Mouse (Mus musculus): ENCODE results near the gene Rabl6.
"Not testable (repeated sequence)": the region's sequence is repeated elsewhere in the genome, so short reads cannot be mapped to it uniquely, and the experiment has no call there.

Gene Rabl6

DNA sequence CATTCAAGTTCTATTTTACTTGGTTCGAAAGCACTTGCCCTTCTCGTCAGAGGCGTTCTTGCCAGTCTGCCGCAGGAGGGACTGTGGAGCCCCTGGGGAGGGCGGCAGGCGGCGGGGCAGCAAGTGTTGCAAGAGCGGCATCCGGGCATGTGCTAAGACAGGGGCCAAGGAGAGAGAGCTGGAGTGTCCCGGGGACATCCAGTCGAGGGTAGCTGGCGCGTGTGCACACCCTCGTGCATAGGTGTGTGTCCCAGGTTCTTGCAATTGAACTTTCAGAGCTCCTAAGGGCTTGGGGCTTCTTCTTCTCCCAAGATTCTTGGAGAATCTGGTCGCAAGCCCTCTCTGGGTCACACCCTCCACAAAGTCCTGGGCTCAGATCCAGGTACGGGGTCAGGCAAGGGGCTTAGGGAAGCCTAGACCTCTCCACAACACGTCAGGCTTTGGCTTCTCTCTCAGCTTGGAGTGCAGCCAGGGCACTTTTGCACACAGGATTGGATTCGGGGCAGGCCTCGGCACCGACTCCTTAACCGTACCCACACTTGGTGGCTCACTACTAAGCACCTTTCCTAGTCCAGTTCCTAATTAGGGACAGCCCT is 32.8 kb downstream of the Rabl6 start:
- DNase-seq (ENCODE audit: low read depth, low spot score), result no peak

DNA sequence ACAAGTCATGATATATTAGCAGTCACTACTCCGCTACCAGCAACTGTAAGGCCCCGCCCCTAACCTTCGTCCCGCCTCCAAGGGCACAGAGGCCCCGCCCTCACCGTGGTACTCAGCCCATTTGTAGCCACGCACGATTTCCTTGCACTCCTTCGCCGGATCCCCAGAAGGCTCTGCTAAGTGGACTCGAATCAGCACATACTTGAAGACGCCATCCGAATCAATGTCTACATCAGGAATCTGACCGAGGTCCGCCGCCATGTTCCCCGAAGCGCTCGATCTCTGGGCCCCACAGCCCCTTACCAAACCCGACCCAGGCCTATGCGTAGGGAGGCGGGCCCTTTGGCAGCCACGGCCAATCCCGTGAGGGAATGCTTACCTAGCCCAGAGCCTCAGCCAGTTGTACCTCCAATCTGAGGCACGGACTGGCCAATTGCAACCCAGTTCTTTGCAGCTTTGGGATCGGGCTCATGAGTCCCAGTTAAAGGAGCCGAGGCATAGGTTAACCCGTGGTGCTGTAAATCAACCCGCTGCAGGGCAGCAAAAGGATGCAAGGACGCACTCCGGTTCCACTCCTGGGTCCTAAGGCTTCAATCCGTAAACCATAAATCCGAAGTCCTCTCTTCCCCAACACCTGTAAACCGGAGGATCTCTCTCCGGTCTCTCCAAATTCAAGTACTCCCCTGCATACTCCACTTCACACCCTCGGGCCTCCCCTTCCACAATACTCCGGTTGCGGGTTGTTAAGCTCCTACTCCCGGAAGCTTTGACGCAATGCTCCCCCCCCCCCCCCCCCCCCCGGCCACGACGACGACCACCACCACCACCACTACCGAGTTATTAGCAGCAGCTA is 33.5 kb downstream of the Rabl6 start, which contains the start of the genes Mamdc4 and Phpt1:
Gene Mamdc4, minus strand, starts transcription at position 267 of the 853 bp plus-strand sequence.
Gene Phpt1, minus strand, starts transcription at position 646 of the 853 bp plus-strand sequence.
- peak; percentile 84 for DNase-seq (ENCODE audit: low read depth, low spot score)

DNA sequence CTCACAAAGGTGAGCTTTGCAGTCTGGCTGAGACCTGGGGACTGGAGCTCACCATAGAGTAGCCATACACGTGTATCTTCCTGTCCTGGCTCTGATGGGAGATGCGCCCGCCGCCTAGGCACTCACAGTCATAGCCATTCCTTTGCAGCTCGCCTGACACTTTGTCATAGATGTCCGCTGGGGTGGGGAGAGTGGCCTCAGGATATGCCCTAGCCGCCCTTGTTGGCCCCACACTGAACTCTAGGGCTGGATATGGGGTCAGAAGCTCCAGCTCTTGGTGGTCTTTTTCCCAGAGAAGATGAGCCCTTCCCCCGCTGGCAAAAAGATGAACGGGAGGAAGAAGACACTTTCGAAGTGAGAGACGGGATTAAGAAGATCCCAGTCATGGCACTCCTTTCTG is 34.2 kb downstream of the Rabl6 start:
- no peak for DNase-seq (ENCODE audit: low read depth, low spot score)

DNA sequence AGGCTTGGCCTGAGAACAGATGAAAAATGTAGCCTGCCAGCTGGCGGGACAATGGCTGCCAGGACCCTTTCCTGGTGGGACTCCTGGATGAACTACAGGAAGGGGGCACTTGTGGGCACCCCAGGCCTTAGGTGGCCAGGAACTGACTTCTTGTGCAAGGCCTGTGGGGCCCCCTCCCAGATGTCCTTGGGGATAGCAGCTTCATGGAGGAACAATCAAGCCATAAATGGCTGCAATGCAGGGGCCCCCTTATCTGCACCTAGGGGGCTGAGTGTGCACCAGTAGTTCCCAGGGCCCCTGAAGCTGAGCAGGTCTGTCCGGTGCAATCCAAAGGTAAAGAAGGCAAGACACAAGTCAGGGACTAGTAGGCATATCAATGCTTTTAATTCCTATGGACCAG is 35.3 kb downstream of the Rabl6 start:
- DNase-seq (ENCODE audit: low read depth, low spot score), result no peak

DNA sequence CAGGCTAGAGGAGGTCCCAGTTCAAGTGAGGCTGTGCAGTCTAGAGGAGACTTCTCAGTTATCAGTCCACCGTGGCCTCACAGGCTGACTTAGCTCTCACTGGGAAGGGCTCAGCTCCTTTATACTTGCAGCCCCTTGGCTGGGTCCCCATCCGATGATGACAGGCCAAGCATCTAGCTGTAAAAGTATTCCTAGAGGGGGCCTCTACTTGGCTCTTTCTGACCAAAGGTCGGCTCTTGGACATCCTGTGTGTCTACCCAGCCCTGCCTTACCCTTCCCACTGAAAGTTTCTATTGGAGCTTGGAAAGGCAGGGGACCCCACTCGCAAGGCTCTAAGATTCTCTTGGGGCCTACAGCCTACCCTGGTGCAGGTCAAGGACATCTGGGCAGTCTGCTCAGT is 37.1 kb downstream of the Rabl6 start:
- DNase-seq (ENCODE audit: low read depth, low spot score), result no peak

DNA sequence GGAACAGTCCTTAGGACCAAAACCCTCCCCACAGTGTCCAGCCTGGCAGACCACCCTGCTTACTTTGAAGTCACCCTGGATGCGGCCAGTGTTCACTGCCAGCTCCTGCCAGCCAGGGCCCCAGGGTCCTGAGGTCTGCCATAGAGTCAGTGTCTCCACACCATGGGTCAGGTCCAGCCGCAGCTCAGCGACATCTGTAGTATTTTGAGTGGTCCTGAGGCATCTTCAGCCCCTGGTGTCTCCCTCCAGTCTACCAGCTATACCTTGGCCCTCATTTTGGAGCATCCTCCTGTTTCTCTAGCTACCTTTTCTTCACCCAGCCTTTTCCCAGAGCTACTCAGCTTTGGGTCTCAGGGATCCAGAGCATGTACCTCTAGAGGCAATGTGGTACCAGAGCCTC is 39.0 kb downstream of the Rabl6 start:
- no peak for DNase-seq (ENCODE audit: low read depth, low spot score)

DNA sequence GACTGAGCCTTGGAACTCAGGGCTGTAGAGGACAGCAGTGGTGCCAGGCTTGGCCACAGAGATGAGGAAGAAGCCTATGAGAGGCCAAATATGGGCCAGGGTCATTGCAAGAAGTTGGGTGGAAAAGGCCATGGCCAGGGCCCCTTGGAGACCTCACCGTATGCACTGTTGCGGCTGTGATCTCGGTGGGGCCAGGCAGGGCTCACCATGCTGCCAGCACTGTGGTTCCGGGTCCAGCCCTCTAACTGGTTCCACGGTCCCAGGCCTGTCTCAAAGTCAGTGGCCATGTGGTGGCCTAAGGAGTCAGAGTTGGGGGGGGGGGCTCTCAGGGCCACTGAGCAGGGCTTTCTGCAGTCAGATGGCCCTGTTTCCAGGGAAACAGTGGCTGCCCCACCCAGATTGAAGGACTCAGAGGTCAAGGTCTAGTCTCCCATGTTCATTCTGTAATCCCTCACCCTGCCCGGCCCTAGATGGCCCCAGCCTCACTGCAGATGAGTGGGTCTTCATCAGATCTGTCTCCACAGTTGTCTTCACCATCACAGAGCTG is 39.8 kb downstream of the Rabl6 start:
- DNase-seq (ENCODE audit: low read depth, low spot score), result no peak

DNA sequence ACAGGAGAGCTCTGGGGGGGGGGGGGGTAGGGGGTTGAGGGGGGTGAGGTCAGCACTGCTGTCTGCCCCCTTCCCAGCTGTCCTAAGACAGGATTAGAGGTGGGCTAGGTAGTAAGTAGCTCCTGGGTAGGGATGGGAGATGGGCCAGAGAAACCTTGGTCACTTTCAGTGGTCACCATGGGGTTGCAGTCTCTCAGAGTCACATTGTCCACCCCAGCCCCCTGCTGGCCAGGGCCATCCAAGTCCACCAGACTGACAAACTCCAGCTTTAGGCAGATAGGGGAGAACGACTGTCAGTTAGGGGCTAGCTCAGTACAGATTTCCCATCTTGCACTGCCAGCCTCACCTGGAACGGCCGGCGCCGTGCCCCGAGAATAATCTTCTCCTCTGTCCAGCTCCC is 41.8 kb downstream of the Rabl6 start:
- DNase-seq (ENCODE audit: low read depth, low spot score), result no peak

DNA sequence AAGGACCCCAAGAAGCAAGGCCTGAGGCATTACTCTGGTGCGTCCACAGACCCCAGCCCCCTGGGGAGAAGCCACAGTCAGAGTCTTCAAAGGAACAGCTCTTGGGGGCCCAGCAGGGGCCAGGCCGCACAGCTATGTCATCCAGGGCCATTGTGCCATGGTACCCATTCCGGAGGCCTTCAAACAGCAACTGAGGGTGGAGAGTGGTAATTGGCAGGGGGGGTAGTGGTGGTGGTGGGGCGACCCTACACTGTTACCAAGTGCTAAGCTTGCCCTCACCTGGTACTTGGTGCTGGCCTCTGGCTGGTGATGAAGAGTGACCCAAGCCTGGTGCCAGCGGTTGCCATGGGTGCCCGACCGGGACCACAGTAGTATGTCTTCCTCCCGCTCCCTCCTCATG is 42.6 kb downstream of the Rabl6 start:
- no peak for DNase-seq (ENCODE audit: low read depth, low spot score)

DNA sequence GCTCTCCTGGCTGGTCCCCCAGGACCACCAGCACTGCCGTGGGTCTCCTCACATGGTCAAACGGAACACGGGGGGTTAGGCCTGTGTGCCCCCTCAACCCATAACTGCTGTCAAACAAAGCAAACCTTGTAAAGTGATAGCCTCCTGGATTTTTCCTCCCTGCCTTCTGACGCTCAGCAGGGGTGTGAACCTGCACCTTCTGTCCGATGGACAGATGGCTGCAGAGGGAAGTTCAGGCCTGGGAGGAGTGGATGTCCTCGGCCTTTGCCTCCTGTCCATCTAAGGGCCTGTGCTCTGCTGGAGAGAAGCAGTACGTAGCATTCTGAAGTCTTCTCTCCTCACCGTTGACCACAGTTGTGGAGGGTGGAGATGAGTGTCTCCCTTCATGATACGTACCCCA is 46.4 kb downstream of the Rabl6 start:
- no peak for DNase-seq (ENCODE audit: low read depth, low spot score)

DNA sequence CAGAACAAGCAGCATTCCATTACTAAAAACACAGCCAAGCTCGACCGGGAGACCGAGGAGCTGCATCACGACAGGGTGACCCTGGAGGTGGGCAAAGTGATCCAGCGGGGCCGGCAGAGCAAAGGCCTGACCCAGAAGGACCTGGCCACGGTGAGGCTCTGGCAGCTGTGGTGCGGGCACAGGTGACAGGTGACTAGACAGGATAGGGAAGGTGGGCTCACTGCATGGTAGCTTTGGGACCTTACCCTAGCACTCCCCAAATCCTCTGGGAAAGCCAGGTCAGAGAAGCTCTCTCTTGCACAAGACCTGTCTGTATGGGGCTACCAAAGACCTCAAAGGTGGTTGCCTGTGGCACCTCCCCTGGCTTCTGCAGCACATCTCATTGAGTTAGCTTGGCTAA is 47.8 kb downstream of the Rabl6 start:
- DNase-seq (ENCODE audit: low read depth, low spot score), result no peak

DNA sequence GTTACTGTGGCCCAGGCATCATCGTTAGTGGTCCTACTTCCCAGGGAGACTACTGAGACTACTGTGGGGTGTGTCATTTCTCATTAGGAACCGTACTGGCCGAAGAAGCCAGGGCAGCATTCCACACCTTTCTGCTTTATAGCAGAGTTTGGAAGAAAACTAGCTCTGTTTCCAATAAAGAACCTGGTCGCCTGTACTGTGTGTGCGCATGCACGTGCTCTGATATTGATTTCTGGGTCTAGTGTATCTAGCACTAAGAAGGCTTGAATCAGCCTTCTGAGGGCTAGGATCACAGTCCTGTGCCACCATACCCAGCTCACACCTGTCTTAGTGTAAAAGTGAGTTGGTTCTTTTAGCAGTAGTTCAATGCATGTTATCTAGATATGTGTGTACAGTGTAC is 49.5 kb downstream of the Rabl6 start:
- no peak for DNase-seq (ENCODE audit: low read depth, low spot score)

DNA sequence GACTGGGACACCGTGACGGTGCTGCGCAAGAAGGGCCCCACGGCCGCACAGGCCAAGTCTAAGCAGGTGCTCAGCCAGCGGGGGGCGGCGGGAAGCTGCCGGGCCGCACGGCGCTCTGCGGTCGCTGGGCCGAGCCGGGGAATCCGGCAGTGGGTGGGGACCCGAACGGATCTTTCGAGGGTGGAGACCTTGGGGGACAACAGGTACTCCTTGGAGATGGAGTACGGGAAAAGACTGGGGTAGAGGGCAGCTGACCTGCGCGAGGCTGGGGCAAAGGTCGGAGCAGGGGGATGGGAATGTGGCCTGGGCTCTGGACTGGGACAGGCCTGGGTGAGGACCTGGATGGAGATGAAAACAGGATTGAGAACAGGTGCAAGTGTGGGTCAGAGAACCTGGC is 50.4 kb downstream of the Rabl6 start:
- DNase-seq (ENCODE audit: low read depth, low spot score), result no peak

DNA sequence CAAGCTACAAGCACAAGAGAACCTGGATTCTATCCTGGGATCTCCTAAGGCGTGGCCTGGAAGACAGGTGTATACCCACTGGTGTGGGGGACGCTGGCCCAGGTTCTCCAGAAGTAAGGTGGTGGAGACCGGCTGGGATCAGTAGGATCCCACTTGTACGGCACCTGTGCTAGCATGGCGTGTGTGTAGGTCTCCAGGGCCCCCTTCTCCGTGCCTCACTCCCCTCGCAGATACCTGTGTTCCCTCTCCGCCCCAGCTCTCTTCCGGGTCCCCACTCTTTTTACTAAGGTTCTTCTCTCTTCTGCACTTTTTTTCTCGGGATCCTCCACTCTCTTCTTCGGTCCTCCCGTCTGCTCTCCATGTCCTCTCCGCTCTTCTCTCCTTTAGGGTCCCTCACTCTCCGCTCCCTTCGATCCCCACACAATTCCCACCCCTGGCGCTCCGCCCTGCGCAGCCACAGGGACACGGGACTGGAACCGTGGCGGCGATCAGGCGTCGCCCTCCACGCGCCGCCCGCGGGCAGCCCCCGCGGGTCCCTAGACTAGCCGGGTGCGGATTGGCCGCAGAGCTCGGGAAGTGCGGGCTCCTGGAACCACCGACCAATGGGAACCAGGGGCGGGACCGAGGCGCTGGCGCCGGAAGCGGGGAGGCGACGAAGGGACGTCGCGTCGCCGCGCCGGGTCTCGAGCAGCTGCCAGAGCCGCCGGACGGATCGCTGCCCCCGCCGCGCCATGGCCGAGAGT is 50.9 kb downstream of the Rabl6 start, which contains the start of gene Edf1:
Gene Edf1, plus strand, starts transcription at position 627 of the 743 bp plus-strand sequence.
- DNase-seq (ENCODE audit: low read depth, low spot score), result peak; percentile 86

DNA sequence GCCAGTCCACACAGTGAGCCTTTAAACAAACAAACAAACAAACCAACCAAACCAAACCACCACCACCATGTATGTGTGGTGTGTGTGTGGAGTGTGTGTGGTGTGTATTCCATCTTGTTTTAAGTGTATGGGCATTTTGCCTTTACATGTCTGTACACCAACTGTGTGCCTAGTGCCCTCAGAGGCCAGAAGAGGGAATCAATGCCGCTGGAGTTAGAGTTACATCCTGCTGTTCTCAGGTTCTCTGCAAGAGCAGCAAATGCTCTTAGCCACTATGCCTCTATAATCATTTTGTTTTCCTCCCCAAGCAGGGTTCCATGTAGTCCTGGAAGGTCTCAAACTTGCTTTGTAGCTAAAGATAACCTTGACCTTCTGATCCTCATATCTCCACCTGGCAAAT is 52.0 kb downstream of the Rabl6 start:
- no peak for DNase-seq (ENCODE audit: low read depth, low spot score)

DNA sequence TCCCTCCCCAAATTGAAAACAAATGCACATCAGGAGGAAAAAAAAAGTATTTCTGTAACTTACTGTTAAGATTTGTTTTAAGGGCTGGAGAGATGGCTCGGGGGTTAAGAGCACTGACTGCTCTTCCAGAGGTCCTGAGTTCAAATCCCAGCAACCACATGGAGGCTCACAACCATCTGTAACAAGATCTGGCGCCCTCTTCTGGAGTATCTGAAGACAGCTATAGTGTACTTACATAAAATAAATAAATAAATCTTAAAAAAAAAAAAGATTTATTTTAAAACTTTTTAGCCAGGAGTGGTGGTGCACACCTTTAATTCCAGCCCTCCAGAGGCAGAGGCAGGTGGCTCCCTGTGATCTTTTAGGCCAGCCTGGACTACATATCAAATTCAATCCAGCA is 52.8 kb downstream of the Rabl6 start:
- DNase-seq (ENCODE audit: low read depth, low spot score), result not testable (repeated sequence)

DNA sequence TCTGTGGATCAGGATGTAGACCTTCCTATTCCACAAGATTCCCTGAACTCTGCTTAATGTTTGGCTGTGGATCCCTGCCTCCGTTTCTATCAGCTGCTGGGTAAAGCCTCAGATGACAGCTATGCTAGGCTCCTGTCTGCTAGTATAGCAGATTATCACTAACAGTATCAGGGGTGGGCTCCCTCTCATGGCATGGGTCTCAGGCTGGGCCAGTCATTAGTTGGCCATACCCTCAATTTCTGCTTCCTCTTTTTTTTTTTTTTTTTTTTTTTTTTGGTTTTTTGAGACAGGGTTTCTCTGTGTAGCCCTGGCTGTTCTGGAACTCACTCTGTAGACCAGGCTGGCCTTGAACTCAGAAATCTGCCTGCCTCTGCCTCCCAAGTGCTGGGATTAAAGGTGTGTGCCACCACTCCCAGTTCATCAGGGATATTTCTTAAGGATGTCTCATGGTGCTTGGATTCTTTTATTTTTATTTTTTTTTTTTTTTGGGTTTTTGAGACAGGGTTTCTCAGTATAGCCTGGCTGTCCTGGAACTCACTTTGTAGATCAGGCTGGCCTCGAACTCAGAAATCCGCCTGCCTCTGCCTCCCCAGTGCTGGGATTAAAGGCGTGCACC is 55.0 kb downstream of the Rabl6 start:
- not testable (repeated sequence) for DNase-seq (ENCODE audit: low read depth, low spot score)

DNA sequence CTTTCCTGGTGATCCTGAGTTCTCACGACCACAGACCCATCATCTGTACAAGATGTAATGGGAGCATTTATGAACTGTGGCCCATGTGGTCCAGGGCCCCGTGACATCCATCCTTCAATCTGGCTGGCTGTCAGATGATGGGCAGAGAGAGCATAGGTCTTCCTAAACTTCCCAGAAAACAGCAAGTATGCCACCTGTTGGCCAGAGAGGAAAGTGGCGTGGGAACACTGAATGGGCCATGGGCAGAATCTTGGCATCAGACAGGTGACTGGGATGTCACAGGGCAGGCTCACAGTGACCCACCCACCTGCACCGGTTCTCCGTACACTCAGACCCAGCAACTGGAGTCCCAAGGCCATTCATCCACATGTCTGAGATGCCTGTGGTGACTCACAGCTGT is 57.1 kb downstream of the Rabl6 start:
- DNase-seq (ENCODE audit: low read depth, low spot score), result no peak

DNA sequence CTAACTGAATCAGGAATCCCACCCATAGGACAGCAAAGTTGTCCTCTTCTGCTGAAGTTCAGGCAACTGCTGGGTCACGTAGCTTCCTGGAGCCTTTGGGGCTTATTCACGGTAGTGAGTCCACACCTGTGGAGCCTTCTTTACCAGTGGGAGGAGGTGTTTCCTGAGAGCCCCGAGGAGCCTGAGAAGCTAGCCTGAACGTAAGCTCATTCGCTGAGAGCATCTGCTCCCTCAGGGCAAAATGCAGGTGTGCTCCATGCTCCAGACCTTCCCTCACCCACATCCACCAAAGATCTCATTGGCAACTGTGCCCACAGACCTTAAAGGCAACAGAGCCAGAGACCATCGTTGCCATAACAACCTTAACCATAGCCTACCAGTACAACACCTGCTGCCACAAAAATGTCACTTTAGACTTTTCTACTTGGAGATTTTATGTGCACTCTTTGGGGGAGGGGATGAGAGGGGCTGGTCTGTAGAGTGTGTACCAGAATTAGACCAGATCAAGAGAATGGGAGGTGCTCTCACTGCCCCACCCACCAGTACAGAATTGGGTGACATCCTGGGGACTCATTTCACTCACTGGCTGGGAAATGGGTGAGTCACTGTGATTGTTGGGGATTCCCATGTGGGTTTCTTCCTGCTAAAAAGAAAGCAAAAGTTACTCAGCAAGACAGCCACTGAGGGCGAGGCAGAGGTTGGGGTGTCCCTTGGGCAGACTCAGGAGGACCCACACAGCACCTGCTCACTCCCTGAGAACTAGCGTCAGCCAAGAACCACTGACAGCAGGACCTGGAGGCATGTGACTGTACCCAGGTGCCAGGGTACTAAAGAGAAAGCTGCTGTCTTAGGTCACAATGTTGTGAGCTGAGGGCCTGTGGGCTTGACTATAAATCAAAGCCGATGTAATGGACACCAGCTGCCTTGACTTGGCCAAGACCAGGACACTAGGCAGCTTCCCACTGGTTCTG is 59.0 kb downstream of the Rabl6 start:
- DNase-seq (ENCODE audit: low read depth, low spot score), result no peak

DNA sequence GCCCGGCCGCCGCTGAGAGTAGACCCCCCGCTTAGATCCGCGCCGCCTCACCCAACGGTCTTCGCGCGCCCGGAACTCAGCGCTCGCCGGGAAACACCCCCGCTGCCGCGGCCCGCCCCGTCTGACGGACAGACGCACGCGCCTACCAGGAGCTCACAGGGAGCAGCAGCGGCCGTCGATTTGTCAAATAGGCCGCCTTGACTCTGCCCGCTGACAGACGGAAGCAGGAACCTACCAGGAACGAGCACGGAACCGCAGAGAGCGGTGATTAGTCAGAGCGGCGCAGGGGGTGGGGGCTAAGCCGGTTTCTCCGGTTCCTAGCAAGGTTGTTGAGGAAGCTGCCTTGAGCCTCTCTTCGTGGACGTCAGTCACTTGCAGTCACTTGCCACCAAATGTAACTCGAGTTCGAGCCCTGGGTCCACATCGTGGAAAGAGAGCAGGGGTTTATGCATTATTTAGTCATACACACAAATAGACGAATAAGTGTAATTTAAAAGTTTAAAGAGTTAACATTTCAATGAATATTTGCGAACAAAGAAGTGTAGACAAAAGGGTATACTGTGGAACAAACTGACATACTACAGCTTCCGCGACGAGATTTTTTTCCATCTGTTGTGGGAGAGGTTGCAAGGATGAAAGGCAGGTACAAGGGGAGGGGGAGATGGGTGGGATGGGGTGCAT is 61.4 kb downstream of the Rabl6 start, which contains the start of gene Traf2:
Gene Traf2, minus strand, starts transcription at position 130 of the 681 bp plus-strand sequence.
- DNase-seq (ENCODE audit: low read depth, low spot score), result peak; percentile 95

Measured in c-Kit-negative CD71-positive TER-119-positive erythroid progenitor cells, embryonic 14.5 days (primary cell).